Mouse (Mus musculus) lung, adult 2 months (tissue): ENCODE data around the gene Rbfox3. TPM values are rescaled to one million over a fixed set of nuclear protein-coding genes. Genes with fewer than 3 reads are reported as not detected.

Experiments
- DNase-seq: peaks from one replicate; pipeline ENCODE4 v3.0.0; 2022
- H3K4me1 ChIP-seq: fragments of 200-500 bp; 2 replicates; pipeline ENCODE4 v1.6.1; 2011; ENCODE audit warnings: low read length; ENCODE audit not compliant: control insufficient read depth, insufficient read depth
- H3K4me3 ChIP-seq: fragments of 200-500 bp; replicated peaks from 2 replicates; pipeline ENCODE3; 2011; ENCODE audit warnings: low read depth, mild to moderate bottlenecking, control low read depth, low read length; ENCODE audit errors: extremely low read depth
- CTCF ChIP-seq: fragments of 200-500 bp; IDR thresholded peaks from 2 replicates; pipeline ENCODE4 v1.5.1; 2011; ENCODE audit warnings: mild to moderate bottlenecking, low read length, control low read depth; ENCODE audit not compliant: insufficient read depth
- POLR2A ChIP-seq: fragments of 200-500 bp; IDR thresholded peaks from 2 replicates; pipeline ENCODE4 v1.6.1; 2011; ENCODE audit warnings: low read depth, mild to moderate bottlenecking, control low read depth, low read length, borderline replicate concordance; ENCODE audit errors: extremely low read depth
- WGBS: fragments of 180-500 bp; shearing (Covaris S2); methylation state at CpG from one replicate; pipeline ENCODE4 v1.1.7; 2018; 5-methylcytosine and 5-hydroxymethylcytosine counted together
- polyA plus RNA-seq: library from polyadenylated mRNA; depleted of rRNA; stranded (reverse); fragments of >200 nt; gene quantifications from 2 replicates; pipeline ENCODE4 v1.2.3, GENCODE M21; 2012

Rbfox3 gene
- polyA plus RNA-seq, 1 experiment = 1.3 TPM

DNA sequence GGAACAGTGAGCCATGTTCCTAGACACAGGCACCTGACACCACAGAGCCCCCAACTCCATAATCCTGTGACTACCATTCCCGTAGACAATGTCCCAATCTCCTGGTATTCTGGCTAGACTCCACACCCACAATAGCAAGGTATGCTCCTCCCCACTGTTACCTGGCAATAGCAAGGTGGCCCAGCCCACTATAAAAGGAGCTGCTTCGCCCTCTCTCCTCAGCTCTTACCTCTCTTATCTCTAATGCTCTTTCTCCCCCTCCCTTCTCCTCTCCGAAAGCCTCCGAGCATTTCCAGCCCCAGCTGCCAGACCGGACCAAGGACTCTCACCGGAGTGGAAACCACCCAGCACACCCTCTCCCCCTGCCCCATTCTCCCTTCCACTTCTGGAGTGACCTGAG, 189.5 kb downstream of the Rbfox3 start:
- no peak for DNase-seq
- H3K4me1 ChIP-seq = no peaks in the 10 kb centered on the region
- H3K4me3 ChIP-seq = no peak overlapping the region
- no peak for TF ChIP-seq POLR2A
- no peak for TF ChIP-seq CTCF
- WGBS = 58% methylated on average over 6 of the region's 6 CpGs

GRCm38 (mm10) chr11:118714601-118715524, 196.5 kb downstream of the Rbfox3 start:
- DNase-seq = no peak
- WGBS = 75% methylated on average over 26 of the region's 26 CpGs
- no peaks in the 10 kb centered on the region for H3K4me1 ChIP-seq
- TF ChIP-seq CTCF (no peak), POLR2A (no peak)
- H3K4me3 ChIP-seq = no peak overlapping the region

DNA sequence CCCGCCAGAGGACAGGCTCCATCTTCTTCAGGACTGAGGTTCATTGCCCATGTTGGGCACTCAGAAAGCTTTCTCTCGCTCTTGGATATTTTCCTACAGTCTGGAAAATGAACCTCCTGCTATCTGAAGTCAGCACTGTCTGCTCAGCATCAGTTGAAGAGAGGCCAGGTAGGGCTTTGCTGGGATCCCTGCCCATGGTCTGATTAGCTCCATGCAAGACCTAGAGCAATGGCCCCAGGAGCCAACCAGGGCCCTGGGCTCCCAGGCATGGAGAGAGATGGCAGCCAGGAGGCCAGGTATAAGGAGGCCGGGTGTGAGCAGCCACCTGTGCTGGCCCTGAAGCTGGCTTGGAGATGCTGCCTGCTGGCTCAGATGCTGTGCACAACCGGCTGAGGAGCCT, 198.6 kb downstream of the Rbfox3 start:
- no peak for TF ChIP-seq POLR2A
- no peak for TF ChIP-seq CTCF
- WGBS = 78% methylated on average over 4 of the region's 4 CpGs
- Histone ChIP-seq H3K4me3 (no peak overlapping the region), H3K4me1 (no peaks in the 10 kb centered on the region)
- no peak for DNase-seq

DNA sequence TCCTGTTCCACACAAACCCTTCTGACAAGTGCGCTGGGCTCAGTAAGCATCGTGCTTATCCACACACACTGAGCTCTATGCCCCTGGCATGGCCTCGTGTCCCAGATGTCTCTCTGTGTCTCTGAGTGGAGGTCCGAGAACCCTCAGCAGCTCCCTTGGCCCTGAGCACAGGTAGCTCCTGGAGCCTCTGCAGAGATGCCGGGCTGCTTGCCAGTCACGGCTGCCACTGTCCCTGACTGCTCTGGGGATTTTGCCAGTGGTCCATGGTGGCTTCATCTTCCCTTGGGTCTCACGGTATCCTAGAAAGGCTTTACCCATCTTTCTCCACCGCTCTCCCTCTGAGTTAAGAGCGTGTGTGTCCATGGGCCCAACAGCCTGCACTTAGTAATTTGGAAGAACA, 199.3 kb downstream of the Rbfox3 start:
- TF ChIP-seq CTCF = no peak
- TF ChIP-seq POLR2A = no peak
- Histone ChIP-seq H3K4me1 (no peaks in the 10 kb centered on the region), H3K4me3 (no peak overlapping the region)
- WGBS = 76% methylated on average over 9 of the region's 9 CpGs
- no peak for DNase-seq

- TF ChIP-seq POLR2A (no peak), CTCF (no peak)
- Histone ChIP-seq H3K4me3 (no peak overlapping the region), H3K4me1 (no peaks in the 10 kb centered on the region)
- 67% methylated on average over 5 of the region's 5 CpGs for WGBS
- DNase-seq = no peak
These were observed 201.4 kb downstream of the Rbfox3 start for GRCm38 (mm10) chr11:118710035-118710434.

DNA sequence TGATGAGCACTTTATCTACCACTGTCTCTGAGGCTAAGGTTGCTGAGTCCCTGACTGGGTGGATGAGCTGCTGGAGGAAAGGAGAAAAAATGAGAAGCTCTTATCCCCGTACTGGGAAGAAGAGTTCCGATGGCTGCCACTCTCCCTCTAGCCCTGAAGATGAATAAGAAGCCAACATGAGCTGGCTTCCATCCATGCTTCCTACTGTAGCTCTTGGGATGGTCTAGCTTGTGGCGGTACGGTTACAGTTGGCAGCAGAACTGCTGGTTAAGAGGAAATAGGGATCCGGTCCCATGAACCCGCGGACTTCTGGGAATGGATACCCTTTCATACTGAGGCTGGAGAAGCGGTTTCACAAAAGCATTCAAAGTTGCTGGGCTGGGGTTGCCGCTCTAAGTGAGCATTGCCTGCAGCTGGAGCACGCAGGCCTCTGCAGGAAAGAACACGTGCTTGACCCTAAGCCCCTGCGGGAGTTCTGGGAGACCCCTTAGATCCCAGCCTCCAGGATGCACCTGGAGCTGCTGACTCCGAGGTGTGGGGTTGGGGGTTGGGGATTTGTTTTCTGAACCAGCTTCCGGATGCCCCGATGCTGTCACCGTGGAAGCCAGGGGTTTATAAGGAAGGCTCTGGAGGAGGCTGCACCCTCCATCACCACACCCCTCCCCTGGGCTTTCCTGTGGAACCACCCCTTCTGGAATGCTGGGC, 215.0 kb downstream of the Rbfox3 start:
- TF ChIP-seq POLR2A = no peak
- no peak for TF ChIP-seq CTCF
- Histone ChIP-seq H3K4me3 (no peak overlapping the region), H3K4me1 (no peaks in the 10 kb centered on the region)
- DNase-seq = no peak
- 37% methylated on average over 16 of the region's 16 CpGs for WGBS

GRCm38 (mm10) chr11:118693276-118693675, 218.1 kb downstream of the Rbfox3 start:
- Histone ChIP-seq H3K4me3 (no peak overlapping the region), H3K4me1 (no peaks in the 10 kb centered on the region)
- WGBS = 80% methylated on average over 7 of the region's 7 CpGs
- TF ChIP-seq POLR2A = no peak
- TF ChIP-seq CTCF = no peak
- no peak for DNase-seq

DNA sequence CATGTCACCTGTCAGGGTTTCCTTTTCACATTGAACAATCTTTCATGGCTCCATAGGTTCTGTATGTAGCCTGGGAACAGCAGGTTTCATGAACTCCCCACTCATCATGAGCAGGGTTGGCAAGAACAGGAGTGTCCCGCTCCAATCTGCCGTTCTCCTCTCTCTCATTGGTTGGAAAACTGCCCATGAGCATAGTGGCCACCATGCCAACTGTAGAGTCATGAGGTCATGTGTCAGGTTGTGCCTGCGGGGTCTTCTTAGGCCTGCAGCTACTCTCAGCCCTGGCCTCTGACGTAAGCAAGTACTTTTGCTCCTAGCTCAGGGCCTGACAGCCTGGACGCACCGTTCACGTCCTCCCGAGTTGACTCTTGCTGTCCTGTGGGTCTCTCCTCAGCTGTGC, 221.1 kb downstream of the Rbfox3 start:
- Histone ChIP-seq H3K4me1 (no peaks in the 10 kb centered on the region), H3K4me3 (no peak overlapping the region)
- TF ChIP-seq CTCF (no peak), POLR2A (no peak)
- 84% methylated on average over 8 of the region's 8 CpGs for WGBS
- no peak for DNase-seq

DNA sequence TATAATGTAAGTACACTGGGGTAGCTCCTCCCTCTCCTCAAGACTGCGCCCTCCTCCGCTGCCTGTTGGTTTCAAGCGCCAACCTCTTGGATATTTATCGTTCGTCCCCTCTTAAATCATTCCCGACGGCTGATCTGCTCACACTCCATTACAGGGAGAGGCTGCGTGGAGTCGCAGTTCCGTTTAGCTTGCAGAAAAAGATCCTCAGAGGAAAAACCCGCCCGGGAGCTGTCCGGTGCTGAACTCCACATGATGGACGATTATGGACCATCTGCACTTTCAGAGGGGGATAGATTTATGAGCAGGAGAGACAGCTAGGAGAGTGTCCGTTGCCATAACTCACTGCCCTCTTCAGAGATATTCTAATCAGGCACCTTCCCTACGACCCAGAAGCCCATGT, 226.0 kb downstream of the Rbfox3 start:
- H3K4me1 ChIP-seq = no peaks in the 10 kb centered on the region
- no peak overlapping the region for H3K4me3 ChIP-seq
- TF ChIP-seq CTCF = no peak
- no peak for TF ChIP-seq POLR2A
- WGBS = 9% methylated on average over 16 of the region's 16 CpGs
- no peak for DNase-seq
